Mouse (Mus musculus) neural tube, embryonic 14.5 days (tissue): ENCODE measurements around the gene Vsig8. TPM values are rescaled to one million over a fixed set of nuclear protein-coding genes. Genes with fewer than 3 reads are reported as not detected.

Experiments used
- ATAC-seq: fragments of 200-750 bp; cut with Nextera tagmentation; 2 replicates; pipeline ENCODE4 v1.8.0; 2017; ENCODE audit warnings: low read depth, mild to moderate bottlenecking, moderate TSS enrichment, moderate library complexity
- H3K27ac ChIP-seq: fragments of 300-500 bp; sonication (generic); 2 replicates; pipeline ENCODE4 v1.5.1; 2014; ENCODE audit warnings: low read depth, mild to moderate bottlenecking, control low read depth, low read length, moderate library complexity, mixed read lengths
- H3K27me3 ChIP-seq: fragments of 300-500 bp; sonication (generic); 2 replicates; pipeline ENCODE4 v1.6.1; 2014; ENCODE audit warnings: low read length; ENCODE audit not compliant: control insufficient read depth, insufficient read depth
- H3K36me3 ChIP-seq: fragments of 300-500 bp; sonication (generic); 2 replicates; pipeline ENCODE4 v1.6.1; 2014; ENCODE audit warnings: low read length, mixed read lengths; ENCODE audit not compliant: control insufficient read depth, insufficient read depth
- H3K4me1 ChIP-seq: fragments of 300-500 bp; sonication (generic); 2 replicates; pipeline ENCODE4 v1.6.1; 2014; ENCODE audit warnings: low read length; ENCODE audit not compliant: control insufficient read depth, insufficient read depth
- H3K4me2 ChIP-seq: fragments of 300-500 bp; sonication (generic); 2 replicates; pipeline ENCODE4 v1.6.1; 2014; ENCODE audit warnings: mild to moderate bottlenecking, low read depth, low read length, control low read depth
- H3K4me3 ChIP-seq: fragments of 300-500 bp; sonication (generic); 2 replicates; pipeline ENCODE4 v1.5.1; 2014; ENCODE audit warnings: low read depth, low read length, control low read depth, mixed read lengths
- H3K9ac ChIP-seq: fragments of 300-500 bp; sonication (generic); replicated peaks from 2 replicates; pipeline ENCODE4 v1.6.1; 2014; ENCODE audit warnings: low read depth, mild to moderate bottlenecking, control low read depth, low read length, mixed read lengths
- H3K9me3 ChIP-seq: fragments of 300-500 bp; sonication (generic); 2 replicates; pipeline ENCODE4 v1.6.1; 2016; ENCODE audit warnings: low read length; ENCODE audit not compliant: control insufficient read depth
- WGBS: fragments of 180-500 bp; shearing (Covaris S2); extraction: QIAGEN DNeasy Blood & Tissue Kit; methylation state at CpG from one replicate; pipeline ENCODE4 v1.1.7; 2014; 5-methylcytosine and 5-hydroxymethylcytosine counted together
- polyA plus RNA-seq: library from polyadenylated mRNA; unstranded; fragments of >200 nt; fragmentation: Nextera tagmentation; extraction: Ambion mirVana; gene quantifications from 2 replicates; pipeline ENCODE4 v1.2.1, GENCODE M21; 2014

Gene Vsig8
- polyA plus RNA-seq, 1 experiment from 2014 or later = 1.5 TPM

GRCm38 (mm10) chr1:172562641-172563464 is 7.1 kb downstream of the Vsig8 start:
- peak; percentile 92 for ATAC-seq
- Histone ChIP-seq H3K4me3 (peak overlapping the region; percentile 73), H3K27ac (peak overlapping the region; percentile 63), H3K4me1 (0 out of 2 replicates have a peak, but pooled peaks cover 3% of the 10 kb centered on the region), H3K27me3 (no peaks in the 10 kb centered on the region), H3K9ac (peak overlapping the region; percentile 65), H3K36me3 (no peaks in the 10 kb centered on the region), H3K9me3 (no peaks in the 10 kb centered on the region), H3K4me2 (peak overlapping the region; percentile 83)
- whole genome bisulfite sequencing = under 1% methylated on average over 63 of the region's 66 CpGs

- under 1% methylated on average over 9 of the region's 10 CpGs for WGBS
- H3K9ac ChIP-seq = peak overlapping the region; percentile 65
- H3K4me3 ChIP-seq = peak overlapping the region; percentile 73
- no peaks in the 10 kb centered on the region for H3K27me3 ChIP-seq
- peak overlapping the region; percentile 63; the same call in 1 of the 2 replicates for H3K27ac ChIP-seq
- no peaks in the 10 kb centered on the region for H3K9me3 ChIP-seq
- no peaks in the 10 kb centered on the region for H3K36me3 ChIP-seq
- 0 out of 2 replicates have a peak, but pooled peaks cover 3% of the 10 kb centered on the region for H3K4me1 ChIP-seq
- peak overlapping the region; percentile 83 for H3K4me2 ChIP-seq
- ATAC-seq = peak; percentile 66; the same call in 1 of the 2 replicates
These were observed 7.7 kb downstream of the Vsig8 start for GRCm38 (mm10) chr1:172563465-172563828.

DNA sequence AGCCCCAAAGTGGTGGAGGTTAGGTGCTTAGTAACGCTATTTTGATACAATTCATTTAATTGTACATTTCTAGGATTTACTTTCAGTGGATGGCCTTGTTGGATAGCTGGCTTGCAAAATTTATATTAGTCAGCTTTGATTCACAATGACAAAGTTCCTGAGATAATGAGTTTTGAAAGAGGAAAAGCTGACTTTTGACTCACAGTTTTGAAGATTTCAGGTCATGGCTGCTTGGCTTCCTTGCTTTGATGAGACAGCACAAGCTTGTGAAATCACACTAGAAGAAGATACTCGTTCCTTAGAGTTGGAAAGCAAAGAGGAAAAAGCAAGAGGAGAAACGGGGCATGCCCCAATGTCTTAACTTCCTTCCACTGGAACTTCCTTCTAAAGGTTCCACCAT is 10.4 kb downstream of the Vsig8 start:
- Histone ChIP-seq H3K27me3 (no peaks in the 10 kb centered on the region), H3K4me3 (no peak overlapping the region), H3K9ac (no peak overlapping the region), H3K36me3 (no peaks in the 10 kb centered on the region), H3K4me1 (0 out of 2 replicates have a peak, but pooled peaks cover 3% of the 10 kb centered on the region), H3K4me2 (no peak overlapping the region), H3K9me3 (no peaks in the 10 kb centered on the region), H3K27ac (no peak overlapping the region)
- no peak for ATAC-seq
- WGBS = 80% methylated on average over 3 of the region's 3 CpGs

DNA sequence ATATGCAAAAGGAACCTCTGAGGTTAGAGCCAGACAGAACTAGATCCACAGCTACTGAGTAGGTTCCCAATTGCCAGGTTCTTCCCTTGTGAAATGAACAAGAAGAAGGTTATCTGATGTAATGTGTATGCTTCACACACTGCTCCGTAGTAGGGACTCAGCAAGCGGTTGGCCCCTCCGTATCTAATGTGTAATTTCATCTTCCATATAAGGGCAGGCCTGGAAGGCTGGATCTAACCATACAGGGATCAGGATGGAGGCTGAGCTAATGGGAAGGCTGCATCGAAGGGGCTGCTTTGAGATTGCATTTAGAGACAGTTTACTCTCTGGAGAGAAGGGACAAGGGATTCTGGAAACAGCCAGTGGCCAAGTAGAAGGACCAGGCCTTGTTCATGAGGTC is 12.0 kb downstream of the Vsig8 start:
- no peak for ATAC-seq
- Histone ChIP-seq H3K36me3 (no peaks in the 10 kb centered on the region), H3K27ac (no peak overlapping the region), H3K27me3 (no peaks in the 10 kb centered on the region), H3K9me3 (no peaks in the 10 kb centered on the region), H3K9ac (no peak overlapping the region), H3K4me1 (0 out of 2 replicates have a peak, but pooled peaks cover 3% of the 10 kb centered on the region), H3K4me2 (no peak overlapping the region), H3K4me3 (no peak overlapping the region)
- WGBS = 65% methylated on average over 4 of the region's 4 CpGs

DNA sequence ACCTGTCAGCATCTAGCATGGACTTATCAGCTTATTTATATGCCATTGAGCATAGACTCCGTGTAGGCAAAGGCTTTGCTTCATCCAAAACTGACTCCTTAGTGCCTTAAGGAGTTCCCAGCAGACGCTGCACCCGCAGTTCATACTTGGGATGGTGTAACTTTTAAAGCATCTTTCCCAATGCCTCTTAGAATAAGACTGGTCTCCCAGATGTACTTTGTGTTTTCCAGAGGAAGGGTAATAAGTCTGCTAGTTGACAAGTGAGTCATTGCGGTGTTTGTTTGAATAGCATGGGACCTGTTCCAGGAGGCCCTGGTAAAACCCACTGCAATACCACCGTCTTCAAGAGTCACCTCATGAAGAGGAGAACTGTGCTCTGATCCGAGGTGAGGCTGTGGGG is 24.4 kb downstream of the Vsig8 start:
- ATAC-seq = no peak

DNA sequence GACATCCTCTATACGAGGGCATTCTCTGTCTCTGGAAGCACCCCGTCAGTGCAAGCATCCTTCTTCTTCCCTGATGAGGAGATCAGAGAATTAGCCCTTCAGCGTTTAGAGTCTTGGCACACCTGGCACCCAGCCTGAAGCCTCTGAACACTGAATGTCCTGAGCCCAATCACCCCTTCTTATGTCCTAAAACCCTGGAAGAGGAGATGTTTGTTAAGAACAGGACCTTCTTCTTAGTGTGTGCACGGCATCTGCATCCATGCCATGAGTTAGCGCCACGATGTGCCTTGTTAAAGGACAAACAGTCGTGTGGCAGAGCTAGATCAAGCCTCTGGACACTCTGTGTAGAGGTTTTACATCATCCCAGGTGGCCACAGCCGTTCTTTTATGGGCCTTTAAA is 26.7 kb downstream of the Vsig8 start:
- Histone ChIP-seq H3K27me3 (no peaks in the 10 kb centered on the region), H3K9ac (no peak overlapping the region), H3K4me1 (peaks cover 11% of the 10 kb centered on the region), H3K27ac (no peak overlapping the region), H3K4me2 (no peak overlapping the region), H3K4me3 (no peak overlapping the region), H3K9me3 (no peaks in the 10 kb centered on the region), H3K36me3 (no peaks in the 10 kb centered on the region)
- 84% methylated on average over 8 of the region's 8 CpGs for WGBS
- no peak for ATAC-seq

More for the DNA sequence above, 24.4 kb downstream of the Vsig8 start:
- Histone ChIP-seq H3K9me3 (no peaks in the 10 kb centered on the region), H3K9ac (no peak overlapping the region), H3K4me2 (no peak overlapping the region), H3K36me3 (no peaks in the 10 kb centered on the region), H3K27me3 (no peaks in the 10 kb centered on the region), H3K27ac (no peak overlapping the region), H3K4me3 (no peak overlapping the region), H3K4me1 (no peaks in the 10 kb centered on the region; the same call in 1 of the 2 replicates)
- 72% methylated on average over 6 of the region's 6 CpGs for WGBS

DNA sequence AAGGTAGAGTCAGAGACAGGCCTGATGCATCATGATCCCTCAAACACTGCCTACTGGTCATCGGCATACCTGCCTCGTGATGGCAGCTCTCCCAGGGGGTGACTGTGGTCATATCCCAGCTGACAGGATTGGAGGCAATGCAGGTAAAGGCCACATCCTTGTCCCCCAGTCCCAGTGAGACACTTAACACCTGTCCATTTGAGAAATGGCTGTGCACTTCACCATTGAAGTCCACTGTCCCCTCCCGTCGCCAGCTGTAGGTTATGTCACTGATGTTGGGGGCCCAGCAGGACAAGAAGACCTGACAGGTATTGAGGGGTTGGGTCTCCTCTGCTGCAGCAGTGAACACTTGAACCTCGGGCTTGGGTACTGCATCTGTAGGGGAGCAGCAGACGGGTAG is 28.5 kb downstream of the Vsig8 start:
- WGBS = 90% methylated on average over 6 of the region's 6 CpGs
- no peaks in the 10 kb centered on the region for H3K27me3 ChIP-seq
- H3K4me3 ChIP-seq = no peak overlapping the region
- H3K9me3 ChIP-seq = no peaks in the 10 kb centered on the region
- H3K4me2 ChIP-seq = no peak overlapping the region
- no peak for ATAC-seq
- H3K27ac ChIP-seq = no peak overlapping the region
- H3K36me3 ChIP-seq = no peaks in the 10 kb centered on the region
- H3K9ac ChIP-seq = no peak overlapping the region
- H3K4me1 ChIP-seq = peaks cover 11% of the 10 kb centered on the region

DNA sequence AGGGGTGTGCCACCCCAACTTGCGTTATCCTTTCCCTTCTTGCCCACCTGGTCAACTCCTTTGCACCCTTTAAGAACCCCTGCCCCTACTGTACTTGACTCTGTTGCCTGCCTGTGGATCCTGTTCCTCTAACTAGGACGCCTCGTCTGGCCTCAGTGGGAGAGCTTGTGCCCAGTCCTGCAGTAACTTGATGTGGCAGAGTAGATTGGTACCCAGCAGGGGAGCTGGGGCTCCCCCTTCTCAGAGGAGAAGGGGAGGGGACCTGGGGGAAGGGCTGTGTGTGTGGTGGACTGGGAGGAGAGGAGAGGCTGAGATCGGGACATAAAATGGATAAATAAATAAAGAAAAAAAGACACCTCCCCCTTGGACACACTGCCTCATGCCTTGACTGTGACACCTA is 29.3 kb downstream of the Vsig8 start:
- H3K27me3 ChIP-seq = no peaks in the 10 kb centered on the region
- no peak overlapping the region for H3K4me3 ChIP-seq
- no peak for ATAC-seq
- H3K4me1 ChIP-seq = peaks cover 11% of the 10 kb centered on the region
- no peaks in the 10 kb centered on the region for H3K9me3 ChIP-seq
- H3K4me2 ChIP-seq = no peak overlapping the region
- WGBS = 50% methylated on average over 4 of the region's 4 CpGs
- H3K27ac ChIP-seq = peak overlapping the region; percentile 78; the same call in 1 of the 2 replicates
- H3K9ac ChIP-seq = no peak overlapping the region
- H3K36me3 ChIP-seq = no peaks in the 10 kb centered on the region
